Mouse (Mus musculus) T-cell, adult 2 months (primary cell): ENCODE results near the gene Kif26a.

Experiments
- DNase-seq: peaks from one replicate; pipeline ENCODE4 v3.0.0; 2022; ENCODE audit warnings: low spot score

The Kif26a gene

DNA sequence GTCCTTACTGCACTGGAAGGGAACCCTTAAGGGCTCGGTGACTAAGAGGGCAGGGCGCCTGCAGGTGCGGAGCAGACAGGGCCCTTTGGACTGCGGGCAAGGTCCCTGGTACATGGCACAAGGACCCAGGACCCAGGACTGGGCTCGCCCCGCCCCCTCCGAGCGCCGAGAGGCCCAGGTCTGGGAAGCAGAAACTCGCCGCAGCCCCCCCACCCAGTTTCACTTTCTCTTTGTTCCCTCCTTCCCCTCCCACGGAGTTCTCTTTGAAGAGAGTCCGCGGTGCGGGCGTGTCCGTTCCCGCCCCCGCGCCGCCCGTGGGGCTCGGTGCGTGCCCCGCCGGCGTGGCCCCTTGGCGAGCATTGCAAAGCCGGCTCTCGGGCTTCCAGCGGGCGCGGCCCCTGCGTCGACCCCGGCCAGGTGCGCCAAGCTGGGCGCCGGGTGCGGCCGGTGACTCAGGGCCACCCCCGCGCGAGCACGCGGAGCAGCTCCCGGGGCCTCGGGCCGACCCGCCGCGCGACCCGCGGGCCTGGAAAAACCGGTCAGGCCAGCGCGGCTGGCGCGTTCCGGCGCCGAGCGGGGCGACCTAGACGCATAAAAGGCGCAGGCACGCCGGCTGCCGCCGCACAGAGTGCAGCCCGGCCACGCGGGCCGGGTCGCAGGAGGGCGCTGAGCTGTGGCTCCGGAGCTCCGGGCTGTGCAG is 15.7 kb upstream of the Kif26a start:
- DNase-seq = peak; percentile 52

DNA sequence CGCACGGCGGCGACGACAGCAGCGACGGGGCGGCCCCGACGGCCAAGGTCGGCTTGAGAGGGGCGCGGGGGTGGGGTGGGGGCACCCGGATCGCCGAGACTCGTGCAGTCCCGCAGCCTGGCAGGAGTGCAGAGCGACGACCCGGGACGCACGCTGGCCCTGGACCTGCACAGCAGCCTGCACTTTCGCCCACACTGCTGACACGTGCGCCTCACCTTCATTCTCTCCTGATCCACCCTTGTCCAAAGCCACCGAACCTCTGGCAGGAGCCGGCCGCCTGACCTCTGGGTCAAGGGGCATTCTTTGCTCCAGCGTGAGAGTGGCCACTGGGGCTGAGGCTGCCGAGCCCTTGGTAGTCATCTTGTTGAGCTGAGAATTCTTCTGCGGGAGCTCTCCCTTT is 15.1 kb upstream of the Kif26a start:
- DNase-seq = no peak

DNA sequence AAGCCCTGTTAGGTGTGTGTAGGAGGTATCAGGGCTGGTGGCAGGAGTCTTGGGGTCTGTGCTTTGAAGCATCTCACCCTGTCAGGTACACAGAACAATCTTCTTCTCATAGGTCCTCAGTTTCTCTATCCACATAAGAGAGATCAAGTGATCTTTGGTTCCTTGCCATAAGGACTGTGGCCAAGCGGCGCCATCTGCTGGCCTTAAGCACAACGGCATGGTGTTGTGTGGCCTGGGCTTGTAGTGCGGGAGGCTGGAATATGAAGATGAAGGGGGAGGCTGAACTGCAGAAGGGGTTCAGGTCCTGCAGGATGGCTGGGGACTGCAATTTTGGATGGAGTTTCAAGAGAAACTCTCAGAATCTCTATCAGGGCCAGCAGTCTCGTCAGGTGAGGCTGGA is 5.8 kb upstream of the Kif26a start:
- DNase-seq = peak; percentile 38

GRCm38 (mm10) chr12:112140745-112141144 is 5.3 kb upstream of the Kif26a start:
- DNase-seq = no peak

- no peak for DNase-seq
These were observed 4.7 kb upstream of the Kif26a start for GRCm38 (mm10) chr12:112141300-112141699.

- no peak for DNase-seq
These were observed 2.7 kb upstream of the Kif26a start for GRCm38 (mm10) chr12:112143116-112143832.

DNA sequence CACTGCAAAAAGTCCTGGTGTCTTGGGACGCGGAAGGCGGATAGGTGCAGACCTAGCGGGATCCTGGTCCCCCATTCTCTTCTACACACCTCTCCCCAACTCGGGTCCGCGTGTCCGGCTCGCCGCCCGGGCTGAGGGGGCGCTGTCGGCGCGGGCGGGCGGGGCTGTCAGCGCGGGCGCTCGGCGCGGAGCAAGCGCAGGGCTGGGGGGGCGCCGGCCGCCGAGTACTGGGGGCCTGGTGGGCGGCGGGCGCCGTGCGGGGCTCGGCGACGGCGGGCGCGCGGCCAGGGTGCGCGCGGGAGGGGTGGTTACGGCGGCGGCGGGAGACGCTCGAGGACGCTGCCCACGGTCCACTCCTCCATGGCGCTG is 2.2 kb upstream of the Kif26a start:
- no peak for DNase-seq

DNA sequence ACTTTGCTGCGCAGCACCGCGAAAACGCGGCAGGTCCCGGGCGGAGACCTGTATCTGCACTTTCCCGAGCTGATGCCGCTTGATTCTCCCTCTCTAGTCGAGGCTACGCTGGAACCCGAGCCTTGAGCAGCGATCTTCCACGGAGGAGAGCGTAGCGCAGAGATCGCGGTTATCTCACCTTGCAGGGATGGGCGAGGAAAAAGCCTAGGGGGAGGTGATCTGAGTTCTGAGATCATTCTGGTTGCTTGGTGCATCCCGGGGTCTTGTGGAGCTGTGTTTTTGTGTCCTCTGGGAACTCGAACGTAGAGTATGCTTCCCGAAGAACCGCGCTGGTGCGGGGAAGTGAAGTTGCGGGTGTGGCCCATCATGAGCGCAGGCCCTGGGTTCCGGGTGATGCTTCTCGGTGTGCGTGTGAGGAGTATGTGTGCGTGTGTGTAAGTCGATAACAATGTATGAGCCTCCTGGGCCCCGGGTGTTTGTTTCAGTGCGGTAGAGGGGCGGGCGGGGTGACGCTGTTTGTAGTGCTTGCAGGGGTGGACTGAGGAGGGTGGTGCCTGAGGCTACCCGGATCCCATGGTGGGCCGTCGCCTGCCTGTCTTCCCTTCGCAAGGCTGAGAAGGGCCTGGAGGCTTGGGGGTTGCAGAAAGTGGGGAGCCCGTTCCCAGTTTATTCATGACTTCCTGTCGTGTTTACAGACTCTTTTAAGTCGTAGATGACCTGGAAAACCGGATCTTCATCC is 1.5 kb upstream of the Kif26a start:
- DNase-seq = no peak

DNA sequence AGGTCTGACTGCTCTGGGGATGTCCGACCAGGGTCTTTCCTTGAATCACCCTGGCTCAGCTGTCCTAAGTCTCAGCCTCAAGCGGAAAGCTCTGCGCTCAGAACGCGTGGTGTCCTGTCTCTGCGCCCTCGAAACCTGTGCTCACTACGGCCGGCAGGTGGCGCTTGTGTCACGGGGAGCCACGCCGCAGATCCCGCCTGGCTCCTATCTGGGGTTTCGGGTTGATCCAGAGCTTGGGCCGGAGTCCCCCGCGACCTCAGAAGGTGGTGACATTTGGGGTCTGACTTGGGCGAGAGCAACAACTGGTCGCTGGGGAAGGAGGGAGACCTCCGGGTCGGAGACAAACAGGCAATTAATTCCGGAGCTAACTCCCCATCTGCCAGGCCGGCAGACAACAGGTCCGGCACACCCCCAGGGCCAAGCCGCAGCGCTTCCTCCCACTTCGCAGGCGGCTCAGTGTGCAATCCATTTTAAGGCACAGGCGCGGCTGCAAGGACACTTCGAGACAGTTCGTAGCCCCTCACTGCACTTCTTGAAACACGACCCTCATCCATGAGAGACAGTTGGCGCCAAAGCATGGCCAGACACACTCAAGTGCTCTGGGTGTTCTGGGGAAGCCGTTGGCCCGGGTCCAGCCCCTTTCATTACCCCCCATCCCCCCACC is 665 bp upstream of the Kif26a start:
- DNase-seq = peak; percentile 51

DNA sequence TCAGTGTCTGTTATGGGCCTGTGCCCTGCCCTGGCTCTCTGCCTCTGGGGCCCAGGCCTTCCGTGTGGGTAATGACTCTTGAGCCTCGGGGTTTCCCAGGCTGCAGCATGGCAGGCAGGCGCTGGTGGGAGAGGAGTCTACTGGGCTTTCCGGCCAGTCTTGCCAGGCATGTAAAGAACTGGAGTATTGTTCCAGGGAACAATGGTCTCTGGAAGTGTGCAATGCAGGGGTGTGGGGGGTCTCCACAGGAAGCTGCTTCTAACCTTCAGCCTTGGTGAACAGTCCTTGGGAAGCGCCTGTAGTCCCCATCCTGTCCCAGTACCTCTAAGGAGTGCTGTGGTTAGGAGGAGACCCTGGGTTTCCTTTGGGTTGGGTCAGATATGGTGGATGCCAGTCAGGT is 1.4 kb downstream of the Kif26a start:
- DNase-seq = no peak

DNA sequence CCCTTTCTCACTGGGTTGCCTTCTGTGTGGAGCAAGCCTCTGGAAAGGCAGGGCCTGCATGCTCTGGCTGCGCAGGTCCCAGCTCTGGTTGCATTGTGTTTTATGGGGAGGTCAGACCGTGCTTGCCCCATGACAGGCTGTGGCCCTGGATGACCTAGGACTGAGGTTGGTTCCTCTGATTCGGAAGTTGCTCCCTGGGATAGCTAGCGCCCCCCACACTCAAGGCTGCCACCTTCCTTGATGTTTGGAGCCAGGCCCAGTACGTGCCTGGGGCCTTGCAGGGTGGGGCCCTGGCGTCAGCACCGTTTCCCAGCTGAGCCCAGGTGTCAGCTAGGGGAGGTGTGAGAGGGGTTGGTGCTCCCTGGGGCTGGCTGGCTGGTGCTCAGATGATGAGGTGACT is 4.0 kb downstream of the Kif26a start:
- DNase-seq = no peak

DNA sequence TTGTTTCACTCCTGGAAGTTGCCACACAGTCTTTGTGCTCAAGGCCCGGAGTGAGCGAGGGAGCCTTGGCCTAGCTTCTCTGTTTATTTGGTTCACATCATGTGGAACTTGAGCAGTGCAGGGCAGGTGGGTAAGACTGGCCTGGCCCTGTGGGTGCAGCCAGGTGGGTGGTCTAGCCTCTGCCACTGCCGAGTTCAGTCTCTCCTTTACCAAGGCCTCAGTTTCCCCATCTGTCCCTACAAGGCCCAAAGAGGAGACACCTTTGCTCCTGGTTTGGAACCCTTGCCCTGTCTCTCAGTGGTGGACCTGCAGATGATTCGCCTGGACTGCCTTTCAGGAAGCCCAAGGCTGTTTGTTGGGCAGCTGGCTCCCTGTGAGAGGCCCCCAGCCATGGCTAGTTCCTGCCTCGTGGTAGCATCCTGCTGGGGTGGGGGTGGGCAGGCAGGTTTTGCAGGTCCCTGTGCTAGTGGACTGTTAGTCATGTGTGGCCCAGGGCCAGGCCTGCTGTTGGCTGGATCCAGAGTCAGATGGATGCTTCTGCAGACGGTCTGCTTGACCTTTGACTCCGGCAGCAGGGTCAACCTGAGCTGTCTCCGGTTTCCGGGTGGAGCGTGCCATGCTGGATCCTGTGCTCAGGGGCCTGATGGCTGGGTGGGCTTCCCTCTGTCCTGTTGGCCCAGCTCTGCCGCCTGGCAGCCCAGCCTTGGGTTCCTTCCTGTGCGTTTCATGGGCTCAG is 5.4 kb downstream of the Kif26a start:
- no peak for DNase-seq

- no peak for DNase-seq
These were observed 6.0 kb downstream of the Kif26a start for GRCm38 (mm10) chr12:112151980-112152362.

GRCm38 (mm10) chr12:112153597-112153996 is 7.6 kb downstream of the Kif26a start:
- DNase-seq = no peak

DNA sequence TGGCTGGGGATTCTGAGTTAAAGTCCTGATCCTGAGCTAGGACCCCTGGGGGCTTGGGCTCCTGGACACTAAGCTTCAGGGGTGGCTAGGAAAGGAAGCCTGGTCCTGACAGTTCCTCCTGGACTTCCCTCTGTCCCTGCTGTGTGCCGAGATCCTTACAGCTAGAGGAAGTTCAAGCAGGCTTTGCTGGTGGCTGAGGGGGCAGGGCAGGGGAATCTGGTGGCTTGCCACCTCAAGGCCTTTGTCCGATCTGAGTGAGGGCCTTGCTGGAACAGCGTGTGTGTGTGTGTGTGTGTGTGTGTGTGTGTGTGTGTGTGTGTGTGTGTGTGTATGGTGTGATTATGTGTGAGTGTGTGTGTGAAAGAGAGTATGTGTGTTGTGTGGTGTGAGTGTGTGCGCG is 8.5 kb downstream of the Kif26a start:
- DNase-seq = no peak

DNA sequence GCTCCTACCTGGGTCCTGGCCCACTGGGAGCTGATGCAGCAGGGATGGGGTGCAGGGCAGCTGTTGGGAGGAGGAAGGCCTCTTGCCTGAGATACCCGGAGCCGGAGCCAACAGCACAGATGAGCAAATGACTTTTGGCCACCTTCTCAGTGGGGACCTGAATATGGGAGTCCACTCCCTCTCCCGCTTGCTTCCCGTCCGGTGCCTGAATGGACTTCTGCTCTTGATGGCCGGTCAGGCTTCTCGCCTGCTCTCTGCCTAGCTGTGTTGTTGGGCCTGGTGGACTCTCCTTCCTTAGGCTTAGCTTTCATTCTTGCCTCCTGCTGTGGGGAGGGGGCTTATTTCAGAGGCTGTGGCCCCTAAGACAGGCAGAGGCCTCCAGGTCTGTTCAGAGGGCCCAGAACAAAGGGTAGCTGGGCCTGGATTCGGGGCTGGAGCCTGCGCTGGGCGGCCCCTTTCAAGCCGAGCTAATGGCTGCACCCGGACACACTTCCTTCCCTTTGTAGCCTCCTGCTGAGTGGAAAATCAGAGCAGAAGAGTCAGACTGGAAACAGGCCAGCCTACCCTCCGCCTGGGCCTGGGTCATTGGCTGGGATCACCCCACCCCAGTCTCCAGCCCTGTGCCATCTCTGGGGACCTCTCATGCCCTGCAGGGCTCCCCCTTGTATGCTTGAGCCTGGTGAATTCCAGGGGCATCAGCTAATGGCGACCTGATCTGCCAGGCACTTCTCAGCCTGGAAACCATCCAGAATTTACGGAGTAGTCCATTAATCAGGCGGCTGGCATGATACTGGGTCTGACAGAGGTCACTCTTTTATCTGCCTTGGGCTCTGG is 9.4 kb downstream of the Kif26a start:
- no peak for DNase-seq

GRCm38 (mm10) chr12:112156804-112157203 is 10.8 kb downstream of the Kif26a start:
- no peak for DNase-seq

DNA sequence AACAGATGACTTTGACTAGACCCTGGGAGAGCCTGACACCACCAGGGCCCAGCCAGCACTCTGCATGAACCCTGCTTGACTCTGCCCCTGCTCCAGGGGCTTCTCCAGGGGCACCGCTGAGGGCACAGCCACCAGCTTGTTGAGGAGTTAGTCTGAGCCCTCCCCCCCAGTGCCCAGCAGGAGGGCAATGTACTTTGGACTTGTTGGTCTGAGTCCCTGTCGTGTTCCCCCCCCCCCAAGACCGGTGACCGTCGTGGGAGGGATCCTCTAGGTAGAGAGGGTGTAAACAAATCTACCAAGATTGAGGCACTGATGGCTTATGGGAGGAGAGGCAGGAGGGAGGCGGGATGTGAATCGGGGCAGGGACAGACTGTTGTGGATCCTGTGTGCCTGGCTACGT is 12.2 kb downstream of the Kif26a start:
- no peak for DNase-seq

DNA sequence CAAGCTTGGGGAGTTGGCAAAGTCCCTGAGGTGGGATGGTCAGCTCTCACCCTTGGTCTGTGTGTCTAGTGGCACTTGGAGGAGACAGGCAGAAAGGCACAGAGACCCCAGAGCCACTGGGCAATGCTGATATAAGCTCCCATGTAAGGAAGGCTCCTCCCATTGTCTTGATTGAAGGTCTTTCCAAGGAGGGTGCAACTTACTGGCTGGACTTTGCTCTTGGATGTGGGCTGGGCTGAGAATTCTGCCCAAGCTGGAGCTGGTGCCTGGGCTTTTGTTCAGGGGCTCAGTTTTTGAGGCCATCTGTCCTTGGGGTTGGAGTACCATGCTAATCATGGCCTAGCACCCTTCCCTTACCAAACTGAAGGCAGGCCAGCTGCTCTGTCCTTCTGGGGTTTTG is 12.8 kb downstream of the Kif26a start:
- DNase-seq = no peak

DNA sequence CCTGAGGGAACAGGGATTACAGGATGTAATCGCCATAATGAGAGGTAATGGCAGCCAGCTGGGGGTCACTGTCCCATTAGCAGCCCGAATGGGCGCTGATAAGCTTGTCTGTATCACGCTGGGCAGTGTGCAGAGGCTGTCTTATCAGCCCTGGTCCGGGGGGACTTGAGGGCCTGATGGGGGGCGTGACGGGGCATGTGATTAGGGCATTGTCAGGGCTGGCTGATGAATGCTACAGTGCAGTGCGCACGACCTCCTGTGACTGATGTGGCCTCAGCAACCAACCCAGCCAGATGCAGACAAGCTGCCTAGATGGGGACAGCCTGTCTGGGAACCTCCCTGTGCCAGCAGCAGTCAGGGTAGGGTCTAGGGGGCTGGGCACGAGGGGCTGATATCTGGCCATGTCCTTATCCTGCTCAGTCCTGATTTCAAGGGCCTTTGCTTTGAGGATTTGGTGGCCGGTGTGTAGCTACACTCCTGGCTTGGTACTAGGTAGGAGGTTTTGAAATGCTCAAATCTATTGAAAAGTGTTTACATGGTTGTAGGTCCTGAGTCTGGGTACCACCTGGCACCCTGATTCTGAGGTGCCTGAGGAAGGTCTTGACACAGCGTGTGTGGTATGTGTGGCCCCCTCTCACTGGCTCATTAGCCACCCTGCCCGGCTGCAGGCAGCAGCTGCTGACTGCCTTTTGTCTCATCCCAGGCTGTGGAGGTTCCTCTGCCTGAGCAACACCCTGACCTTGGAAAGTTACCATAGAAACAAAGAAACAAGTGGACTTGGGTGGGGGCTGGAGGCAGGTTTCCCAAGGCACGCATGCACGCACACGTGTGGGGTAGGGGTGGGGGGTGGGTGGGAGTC is 18.2 kb downstream of the Kif26a start:
- no peak for DNase-seq
